10 mouse cellular contexts compared by ENCODE assay signal in genomic region chr14:25872461-25873415, GRCm38 (mm10). TPM values are rescaled to one million over a fixed set of nuclear protein-coding genes. Genes with fewer than 3 reads are reported as not detected.
DNase-seq lines count a peak whose midpoint lies in the region; ATAC-seq lines count a peak whose summit lies in the region.
"Had no signal": no experiment of that assay in that cellular context is flagged by ENCODE, and none has a peak within 500 bp of the region (broad histone marks: within the 10 kb centered on the region; RNA-seq: fewer than 3 reads in every experiment).

No protein-coding gene starts in this region.

- WGBS in midbrain, embryonic 14.5 days = 73% methylated on average over 8 of the region's 8 CpGs
- WGBS in midbrain, embryonic 11.5 days = 85% methylated on average over 8 of the region's 8 CpGs
- WGBS in heart, embryonic 16.5 days = 57% methylated on average over 8 of the region's 8 CpGs
- 63% methylated on average over 8 of the region's 8 CpGs for whole genome bisulfite sequencing in limb, embryonic 15.5 days

- no peak overlapping the region for H3K4me2 ChIP-seq in midbrain, embryonic 14.5 days (ENCODE audit: low read length)
- no peak overlapping the region for H3K4me2 ChIP-seq in midbrain, embryonic 11.5 days
- H3K4me2 ChIP-seq in heart, embryonic 16.5 days (ENCODE audit: low read depth, low read length) = no peak overlapping the region
- H3K4me2 ChIP-seq in limb, embryonic 15.5 days = no peak overlapping the region

- H3K4me1 ChIP-seq in midbrain, embryonic 14.5 days (ENCODE audit: control insufficient read depth, insufficient read depth, low read length) = no peaks in the 10 kb centered on the region
- no peaks in the 10 kb centered on the region for H3K4me1 ChIP-seq in midbrain, embryonic 11.5 days (ENCODE audit: control insufficient read depth, insufficient read depth, low read length)
- peaks cover 26% of the 10 kb centered on the region for H3K4me1 ChIP-seq in heart, embryonic 16.5 days (ENCODE audit: control insufficient read depth, insufficient read depth, low read length)
- H3K4me1 ChIP-seq in limb, embryonic 15.5 days = peaks cover 41% of the 10 kb centered on the region

- no peaks in the 10 kb centered on the region for H3K36me3 ChIP-seq in midbrain, embryonic 14.5 days (ENCODE audit: control insufficient read depth, insufficient read depth, low read length)
- H3K36me3 ChIP-seq in midbrain, embryonic 11.5 days (ENCODE audit: control insufficient read depth, insufficient read depth, low read length) = no peaks in the 10 kb centered on the region
- H3K36me3 ChIP-seq in heart, embryonic 16.5 days (ENCODE audit: control insufficient read depth, insufficient read depth) = peaks cover 3% of the 10 kb centered on the region; the same call in 1 of the 2 replicates
- no peaks in the 10 kb centered on the region for H3K36me3 ChIP-seq in limb, embryonic 15.5 days

- H3K9ac ChIP-seq in midbrain, embryonic 14.5 days (replicated peaks; ENCODE audit: low read length) = no peak overlapping the region
- H3K9ac ChIP-seq in midbrain, embryonic 11.5 days (ENCODE audit: low read length) = no peak overlapping the region
- H3K9ac ChIP-seq in heart, embryonic 16.5 days (ENCODE audit: low read length) = no peak overlapping the region
- H3K9ac ChIP-seq in limb, embryonic 15.5 days = no peak overlapping the region

- no peak for ATAC-seq in midbrain, embryonic 14.5 days (ENCODE audit: low FRiP score, low TSS enrichment)
- no peak for ATAC-seq in midbrain, embryonic 11.5 days (ENCODE audit: low FRiP score)
- peak; percentile 61 for ATAC-seq in heart, embryonic 16.5 days (replicated peaks; ENCODE audit: extremely low read depth, insufficient read depth, low FRiP score)
- peak; percentile 70; the same call in 1 of the 2 replicates for ATAC-seq in limb, embryonic 15.5 days (ENCODE audit: insufficient number of reproducible peaks, low FRiP score, low TSS enrichment, low read depth)
- ATAC-seq in activated CD4-positive, CD25-positive, alpha-beta regulatory T cell, adult 4 months = no peak

- no peak overlapping the region for H3K4me3 ChIP-seq in midbrain, embryonic 14.5 days (replicated peaks; ENCODE audit: low read depth, low read length)
- H3K4me3 ChIP-seq in midbrain, embryonic 11.5 days (ENCODE audit: low read depth, low read length) = no peak overlapping the region
- H3K4me3 ChIP-seq in heart, embryonic 16.5 days (ENCODE audit: low read length) = no peak overlapping the region
- no peak overlapping the region for H3K4me3 ChIP-seq in limb, embryonic 15.5 days

- H3K9me3 ChIP-seq in midbrain, embryonic 14.5 days (ENCODE audit: control insufficient read depth, low read length) = no peaks in the 10 kb centered on the region
- no peaks in the 10 kb centered on the region for H3K9me3 ChIP-seq in midbrain, embryonic 11.5 days (ENCODE audit: control insufficient read depth, low read length)
- H3K9me3 ChIP-seq in heart, embryonic 16.5 days (replicated peaks; ENCODE audit: control insufficient read depth, low read length) = no peaks in the 10 kb centered on the region
- H3K9me3 ChIP-seq in limb, embryonic 15.5 days = no peaks in the 10 kb centered on the region

- H3K27ac ChIP-seq in midbrain, embryonic 14.5 days (replicated peaks; ENCODE audit: low read depth, low read length) = no peak overlapping the region
- H3K27ac ChIP-seq in midbrain, embryonic 11.5 days (ENCODE audit: low read depth, low read length) = no peak overlapping the region
- H3K27ac ChIP-seq in heart, embryonic 16.5 days (ENCODE audit: low read length) = peak overlapping the region; percentile 64
- peak overlapping the region; percentile 66; the same call in 1 of the 2 replicates for H3K27ac ChIP-seq in limb, embryonic 15.5 days

- no peaks in the 10 kb centered on the region for H3K27me3 ChIP-seq in midbrain, embryonic 14.5 days (ENCODE audit: control insufficient read depth, insufficient read depth, low read length)
- H3K27me3 ChIP-seq in midbrain, embryonic 11.5 days (ENCODE audit: control insufficient read depth, insufficient read depth, low read length) = no peaks in the 10 kb centered on the region; the same call in 1 of the 2 replicates
- H3K27me3 ChIP-seq in heart, embryonic 16.5 days (ENCODE audit: control insufficient read depth, insufficient read depth, low read length) = no peaks in the 10 kb centered on the region
- H3K27me3 ChIP-seq in limb, embryonic 15.5 days = no peaks in the 10 kb centered on the region

- peak; percentile 46 for DNase-seq in adrenal gland, postnatal 14 days
- DNase-seq in adrenal gland, adult 18-20 months (ENCODE audit: low spot score in 2 of 2) = no peak
- peak; percentile 31 for DNase-seq in midbrain, embryonic 14.5 days
- DNase-seq in midbrain, embryonic 11.5 days (ENCODE audit: low spot score, missing footprints) = no peak
- no peak for DNase-seq in spleen, postnatal 4 days (ENCODE audit: low spot score in 2 of 2)

RNA-seq across cellular contexts. Expression of gene Plac9a, which starts 30.2 kb away (rescaled TPM):
- total RNA-seq in adrenal gland, postnatal 14 days (2021) = 2.7 and 6.5 TPM in 2 replicates
- 1 to 10 TPM in 1 of 2 experiments, not detected in 1; 3.5 TPM for total RNA-seq in adrenal gland, adult 18-20 months (2021)
- polyA plus RNA-seq in midbrain, embryonic 14.5 days (2014; fragmentation: Nextera tagmentation; extraction: Ambion mirVana) = not detected in 2 replicates
- not detected in 2 replicates for polyA plus RNA-seq in midbrain, embryonic 11.5 days (2014; fragmentation: Nextera tagmentation; extraction: Ambion mirVana)
- polyA plus RNA-seq in heart, embryonic 16.5 days (2015; fragmentation: Nextera tagmentation; extraction: Ambion mirVana) = 0.38 and 0.40 TPM in 2 replicates
- 2.5 TPM in 1 of 2 replicates, not detected in the other for polyA plus RNA-seq in limb, embryonic 15.5 days (2015; fragmentation: Nextera tagmentation; extraction: Ambion mirVana)
- not detected for polyA plus RNA-seq in activated CD4-positive, CD25-positive, alpha-beta regulatory T cell, adult 4 months (2017; shearing (Covaris generic))
- polyA plus RNA-seq: intestine, embryonic 14.5 days; neural tube, embryonic 11.5 days had no signal

RNA-seq across cellular contexts. Expression of gene Anxa11, which starts 30.8 kb away (rescaled TPM):
- 51.1 and 59.2 TPM in 2 replicates for total RNA-seq in adrenal gland, postnatal 14 days (2021)
- 10 to 100 TPM; 57.3 to 95.1 TPM for total RNA-seq in adrenal gland, adult 18-20 months (2021)
- 0.42 and 2.4 TPM in 2 replicates for polyA plus RNA-seq in midbrain, embryonic 14.5 days (2014; fragmentation: Nextera tagmentation; extraction: Ambion mirVana)
- 3.0 and 4.0 TPM in 2 replicates for polyA plus RNA-seq in midbrain, embryonic 11.5 days (2014; fragmentation: Nextera tagmentation; extraction: Ambion mirVana)
- polyA plus RNA-seq in heart, embryonic 16.5 days (2015; fragmentation: Nextera tagmentation; extraction: Ambion mirVana) = 33.9 and 38.1 TPM in 2 replicates
- polyA plus RNA-seq in limb, embryonic 15.5 days (2015; fragmentation: Nextera tagmentation; extraction: Ambion mirVana) = 20.9 and 28.6 TPM in 2 replicates
- polyA plus RNA-seq in activated CD4-positive, CD25-positive, alpha-beta regulatory T cell, adult 4 months (2017; shearing (Covaris generic)) = 10 to 100 TPM; 60.6 to 78.5 TPM

RNA-seq across cellular contexts. Expression of gene Tmem254a, which starts 54.7 kb away (rescaled TPM):
- total RNA-seq in adrenal gland, postnatal 14 days (2021) = 3.9 and 5.7 TPM in 2 replicates
- 1 to 10 TPM; 2.3 to 3.1 TPM for total RNA-seq in adrenal gland, adult 18-20 months (2021)
- polyA plus RNA-seq in midbrain, embryonic 14.5 days (2014; fragmentation: Nextera tagmentation; extraction: Ambion mirVana) = 2.9 and 4.7 TPM in 2 replicates
- polyA plus RNA-seq in midbrain, embryonic 11.5 days (2014; fragmentation: Nextera tagmentation; extraction: Ambion mirVana) = 1.5 and 4.0 TPM in 2 replicates
- polyA plus RNA-seq in heart, embryonic 16.5 days (2015; fragmentation: Nextera tagmentation; extraction: Ambion mirVana) = 2.2 and 3.3 TPM in 2 replicates
- polyA plus RNA-seq in limb, embryonic 15.5 days (2015; fragmentation: Nextera tagmentation; extraction: Ambion mirVana) = 2.9 and 4.2 TPM in 2 replicates
- polyA plus RNA-seq in activated CD4-positive, CD25-positive, alpha-beta regulatory T cell, adult 4 months (2017; shearing (Covaris generic)) = 1 to 10 TPM; 2.9 to 3.0 TPM

Comparison
In these comparisons a context has a peak if more than half of its experiments do, and no peak if none do; other contexts are left out.
1. DNase-seq: peak in adrenal gland, postnatal 14 days (single experiment) and midbrain, embryonic 14.5 days (single experiment); none in adrenal gland, adult 18-20 months (0 of 2), midbrain, embryonic 11.5 days (single experiment) and spleen, postnatal 4 days (0 of 2).
2. ATAC-seq: peak in heart, embryonic 16.5 days (single experiment) and limb, embryonic 15.5 days (single experiment); none in midbrain, embryonic 14.5 days (single experiment), midbrain, embryonic 11.5 days (single experiment) and activated CD4-positive, CD25-positive, alpha-beta regulatory T cell, adult 4 months (single experiment).
3. H3K27ac ChIP-seq: peak in heart, embryonic 16.5 days (single experiment) and limb, embryonic 15.5 days (single experiment); none in midbrain, embryonic 14.5 days (single experiment) and midbrain, embryonic 11.5 days (single experiment).